Mouse (Mus musculus) lung, postnatal 0 days (tissue): ENCODE results near the gene Fstl1.
A peak's percentile ranks its signal among the peaks of the same experiment; 100 is the strongest.

Source experiments
- CTCF ChIP-seq: IDR thresholded peaks from 2 replicates; pipeline ENCODE4 v1.5.1; 2016; ENCODE audit warnings: antibody characterized with exemption, mild to moderate bottlenecking
- EP300 ChIP-seq: IDR thresholded peaks from 2 replicates; pipeline ENCODE4 v1.6.1; 2016; ENCODE audit warnings: antibody characterized with exemption, mild to moderate bottlenecking, control low read depth

DNA sequence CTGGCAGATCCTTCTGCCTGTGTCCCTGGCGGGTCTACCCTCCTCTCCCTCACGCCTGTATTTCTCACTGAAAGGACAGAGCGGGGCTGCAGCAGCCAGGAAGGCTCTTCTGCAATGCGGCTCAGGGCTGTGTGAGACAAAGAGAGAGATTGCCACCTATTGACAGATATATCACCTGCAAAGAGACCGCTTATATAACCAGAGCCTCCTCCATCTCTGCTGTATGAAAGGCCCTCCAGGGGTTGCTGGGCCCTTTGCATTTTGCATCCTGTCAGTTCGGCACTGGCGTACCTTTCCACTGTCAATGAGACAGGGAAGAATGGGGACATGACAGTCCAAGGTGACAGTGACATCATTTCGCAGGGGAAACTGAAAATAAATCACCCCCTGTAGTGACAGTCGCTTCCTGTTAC lies 35.8 kb downstream of the Fstl1 start:
- no peak for TF ChIP-seq EP300
- TF ChIP-seq CTCF = peak; percentile 62
